Mouse (Mus musculus) heart, postnatal 0 days (tissue): ENCODE measurements around the gene Nupr1.

Source experiments
- CTCF ChIP-seq: IDR thresholded peaks from 2 replicates; pipeline ENCODE4 v1.5.1; 2016; ENCODE audit warnings: antibody characterized with exemption, control low read depth, low read depth
- EP300 ChIP-seq: IDR thresholded peaks from 2 replicates; pipeline ENCODE4 v1.6.1; 2016; ENCODE audit warnings: antibody characterized with exemption, low read depth

DNA sequence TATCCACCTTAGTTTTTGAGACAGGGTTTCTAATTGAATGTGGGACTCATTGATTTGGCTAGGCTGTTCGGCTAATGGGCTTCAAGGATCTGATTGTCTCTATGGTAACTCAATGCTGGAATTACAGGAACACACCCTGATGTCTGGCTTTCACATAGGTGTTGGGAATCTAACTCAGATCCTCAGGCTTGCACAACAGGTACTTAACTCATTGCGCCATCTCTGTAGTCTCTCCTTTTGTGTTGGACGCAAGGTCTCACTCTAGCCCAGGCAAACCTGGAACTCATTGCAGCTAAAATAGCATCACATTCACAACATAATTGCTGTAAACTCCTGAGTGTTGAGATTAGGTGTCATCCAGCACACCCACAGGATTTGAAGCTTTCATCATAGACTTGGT lies 39.5 kb upstream of the Nupr1 start:
- TF ChIP-seq CTCF (no peak), EP300 (no peak)
